Mouse (Mus musculus): ENCODE measurements around the gene Stab1.

DNA sequence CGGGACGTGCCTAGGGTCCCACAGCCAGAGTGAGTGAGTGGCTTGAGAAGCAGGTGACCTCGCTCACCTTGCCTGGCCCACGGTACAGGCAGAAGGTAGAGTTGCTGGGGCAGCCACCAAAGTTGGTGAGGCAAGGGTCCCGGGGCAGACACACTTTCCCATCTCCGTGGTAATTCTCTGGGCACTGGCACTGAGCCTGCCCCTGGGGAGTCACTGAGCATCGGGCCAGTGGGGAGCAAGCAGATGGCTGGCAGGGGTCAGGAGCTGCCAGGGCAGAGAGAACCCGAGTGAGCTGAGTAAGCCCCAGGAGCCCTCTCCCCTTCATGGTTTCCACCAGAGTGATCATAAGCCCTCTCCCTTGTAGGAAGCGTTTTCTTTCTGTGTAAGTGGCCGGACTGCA is 6.8 kb downstream of the Stab1 start:
- no peak for TF ChIP-seq CTCF (IDR thresholded peaks at IDR 0.05; ENCODE audit: low read depth, low read length)
- no peak for TF ChIP-seq POLR2A (IDR thresholded peaks at IDR 0.05; ENCODE audit: insufficient read depth, low read length)
